Mouse (Mus musculus) C2C12 (cell line): ENCODE results near the gene Nfix.

Experiments used
- CEBPB ChIP-seq: IDR thresholded peaks from one replicate; pipeline ENCODE4 v1.6.1; 2011; ENCODE audit warnings: low read depth, mild to moderate bottlenecking, control low read depth, moderate library complexity
- CTCF ChIP-seq: IDR thresholded peaks from one replicate; pipeline ENCODE4 v1.5.1; 2011; ENCODE audit not compliant: control insufficient read depth, insufficient read depth, insufficient read length
- MAX ChIP-seq: IDR thresholded peaks from one replicate; pipeline ENCODE4 v1.6.1; 2011; ENCODE audit warnings: mild to moderate bottlenecking, control low read depth
- MYOD1 ChIP-seq: IDR thresholded peaks from one replicate; pipeline ENCODE4 v1.6.1; 2011; ENCODE audit warnings: low read depth; ENCODE audit not compliant: control insufficient read depth, insufficient read length
- MYOG ChIP-seq: IDR thresholded peaks from one replicate; pipeline ENCODE4 v1.6.1; 2011; ENCODE audit not compliant: control insufficient read depth, insufficient read length; ENCODE audit errors: extremely low read depth

DNA sequence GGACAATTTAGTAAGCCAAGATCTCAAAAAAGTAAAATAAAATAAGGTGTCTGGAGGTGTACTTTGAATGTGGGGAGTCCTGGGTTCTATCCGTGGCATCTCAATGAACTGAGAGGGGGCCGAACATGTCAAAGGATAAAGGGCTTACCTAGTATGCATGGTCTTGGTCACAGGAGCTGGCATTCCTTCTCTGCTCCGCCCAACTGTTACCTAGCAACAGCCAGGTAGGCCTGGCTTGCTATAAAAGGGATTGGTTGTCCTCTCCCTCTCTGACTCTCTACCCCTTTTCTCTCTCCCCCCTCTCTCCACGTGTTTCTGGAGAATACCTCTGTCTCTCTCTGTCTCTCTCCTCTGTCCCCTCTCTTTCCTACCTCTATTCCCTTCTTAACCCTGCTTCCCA, 142.5 kb downstream of the Nfix start:
- no peak for TF ChIP-seq CTCF
- no peak for TF ChIP-seq MAX
- TF ChIP-seq MYOG = no peak
- TF ChIP-seq CEBPB = no peak
- TF ChIP-seq MYOD1 = no peak
